Mouse (Mus musculus): Measurements from ENCODE around the gene Cyb5r3.

Gene Cyb5r3

GRCm38 (mm10) chr15:83168875-83169771 lies 3.3 kb downstream of the Cyb5r3 start:
- DNase-seq: no peak

- DNase-seq: no peak
Measured at GRCm38 (mm10) chr15:83168311-83168710, 4.1 kb downstream of the Cyb5r3 start.

GRCm38 (mm10) chr15:83167550-83168065 lies 4.8 kb downstream of the Cyb5r3 start:
- no peak for DNase-seq

- no peak for DNase-seq
Measured at GRCm38 (mm10) chr15:83167126-83167525, 5.3 kb downstream of the Cyb5r3 start.

GRCm38 (mm10) chr15:83166642-83167041 lies 5.8 kb downstream of the Cyb5r3 start:
- no peak for DNase-seq

GRCm38 (mm10) chr15:83165526-83166315 lies 6.7 kb downstream of the Cyb5r3 start:
- no peak for DNase-seq

DNA sequence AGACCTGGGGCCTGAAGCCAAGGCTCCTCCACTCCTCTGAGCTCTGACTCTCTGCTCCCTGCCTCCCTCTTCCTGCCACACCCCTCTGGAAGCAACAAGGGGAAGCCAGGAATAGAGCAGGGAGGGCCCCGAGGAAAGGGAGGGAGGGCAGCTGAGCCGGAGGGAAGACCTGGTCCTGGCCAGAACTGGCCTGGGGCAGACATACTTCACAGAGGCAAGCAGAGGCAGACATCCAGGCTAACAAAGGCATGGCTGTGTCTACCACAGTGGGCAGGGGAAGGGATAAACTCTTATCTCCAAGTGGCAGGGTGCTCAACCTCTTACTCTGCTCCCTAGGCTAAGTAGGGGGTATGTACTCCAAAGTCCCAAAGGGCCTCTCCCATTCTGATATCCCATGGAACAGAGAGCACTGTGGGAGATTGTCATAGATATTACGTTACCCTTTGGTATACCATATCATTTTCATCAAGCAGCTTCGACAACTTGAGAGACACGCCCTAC lies 7.4 kb downstream of the Cyb5r3 start:
- DNase-seq: no peak

DNA sequence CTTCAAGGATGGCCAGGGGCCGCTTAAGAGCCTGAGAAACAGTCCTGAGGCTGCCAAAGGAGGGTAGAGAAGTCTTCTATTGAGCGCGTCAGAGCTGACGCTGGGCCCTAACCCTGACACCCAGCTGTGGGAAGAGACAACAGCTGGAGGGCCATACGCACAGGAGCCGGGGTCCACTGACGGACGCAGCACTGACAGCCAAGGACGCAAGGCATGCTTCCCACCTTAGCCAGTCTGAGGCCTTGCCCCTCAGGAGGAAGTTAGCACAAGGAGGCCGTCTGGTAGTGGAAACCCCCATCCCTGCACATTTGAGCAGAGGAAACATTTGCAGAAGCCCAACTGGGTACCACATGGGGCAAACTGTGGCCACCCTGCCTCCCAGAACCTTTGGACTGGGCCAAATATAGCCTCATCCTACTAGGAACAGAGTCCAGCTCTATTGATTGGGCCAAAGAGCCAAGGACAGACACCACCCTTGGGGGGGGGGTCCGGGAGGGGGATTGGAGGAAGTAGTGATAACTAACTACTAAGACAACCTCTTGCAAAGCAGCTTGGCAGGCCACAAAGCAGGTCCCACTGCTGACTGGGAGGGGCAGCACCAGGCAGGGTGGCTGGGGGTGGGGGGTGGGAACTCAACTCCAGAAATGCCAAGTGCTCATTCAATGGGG lies 9.4 kb downstream of the Cyb5r3 start:
- no peak for DNase-seq

GRCm38 (mm10) chr15:83162001-83162400 lies 10.4 kb downstream of the Cyb5r3 start:
- DNase-seq: no peak

GRCm38 (mm10) chr15:83161062-83161748 lies 11.2 kb downstream of the Cyb5r3 start:
- DNase-seq: no peak

DNA sequence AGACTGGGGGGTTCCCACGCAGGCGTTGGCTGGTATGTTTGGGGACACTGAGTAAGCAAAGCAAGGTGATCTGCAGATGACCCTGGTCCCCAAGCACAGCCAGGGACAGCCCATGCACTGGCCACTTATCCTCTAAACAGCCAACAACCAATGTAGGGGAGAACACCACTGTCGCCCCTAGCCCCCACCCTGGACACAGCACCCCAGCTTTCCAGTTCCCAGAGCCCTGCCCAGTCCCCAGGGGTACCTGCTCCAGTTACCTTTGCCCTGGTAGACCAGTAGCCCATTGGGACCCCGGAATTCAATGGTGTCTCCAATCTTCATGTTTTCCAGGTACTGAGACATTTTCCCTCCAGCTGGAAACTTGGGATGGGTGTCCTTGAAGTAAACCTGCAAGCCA lies 11.8 kb downstream of the Cyb5r3 start:
- DNase-seq: no peak

DNA sequence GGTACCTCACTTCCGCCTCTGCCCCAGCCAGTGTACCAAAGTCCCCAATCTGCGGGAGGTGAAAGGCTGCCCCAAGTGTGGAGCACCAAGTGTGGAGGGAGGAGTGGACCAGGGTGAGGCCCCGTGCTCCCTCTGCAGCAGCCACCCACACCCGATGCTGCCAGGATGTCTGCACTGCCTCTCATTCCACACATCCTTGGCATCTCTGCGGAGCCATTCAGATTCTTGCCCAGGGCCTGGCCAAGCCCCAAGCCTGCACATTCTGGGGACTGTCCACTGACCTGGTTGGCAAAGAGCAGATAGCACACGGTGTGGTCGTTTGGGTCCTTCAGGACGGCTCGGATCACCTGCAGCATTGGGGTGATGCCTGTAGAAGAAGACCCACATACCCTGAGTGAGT lies 12.6 kb downstream of the Cyb5r3 start:
- DNase-seq: no peak

DNA sequence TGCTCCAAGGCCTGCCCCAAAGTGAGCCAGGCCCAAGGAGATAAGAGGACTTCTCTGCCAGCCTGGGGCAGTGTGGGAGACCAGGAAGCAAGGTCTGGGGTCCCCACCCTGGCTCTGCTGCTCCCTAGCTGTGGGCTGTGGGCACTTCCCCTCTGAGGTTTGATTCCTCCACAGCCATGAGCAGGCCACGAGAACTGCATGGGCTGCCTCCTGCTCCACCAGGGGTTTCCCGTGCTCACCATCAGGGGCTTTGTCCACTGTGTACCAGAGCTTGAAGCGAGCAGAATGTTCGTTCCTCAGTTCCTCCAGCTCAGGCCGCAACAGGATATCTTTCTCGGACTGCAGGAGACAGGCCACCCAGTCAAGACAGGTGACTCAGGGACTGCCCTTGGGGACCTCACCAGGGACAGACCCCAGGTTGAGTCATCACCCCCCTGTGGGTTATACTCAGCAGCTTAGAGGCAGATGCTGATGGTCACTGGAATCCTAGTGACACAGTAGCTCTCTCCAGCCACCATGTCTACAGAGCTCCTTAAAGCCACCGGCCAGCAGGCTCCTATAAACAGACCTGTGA lies 13.7 kb downstream of the Cyb5r3 start:
- no peak for DNase-seq

DNA sequence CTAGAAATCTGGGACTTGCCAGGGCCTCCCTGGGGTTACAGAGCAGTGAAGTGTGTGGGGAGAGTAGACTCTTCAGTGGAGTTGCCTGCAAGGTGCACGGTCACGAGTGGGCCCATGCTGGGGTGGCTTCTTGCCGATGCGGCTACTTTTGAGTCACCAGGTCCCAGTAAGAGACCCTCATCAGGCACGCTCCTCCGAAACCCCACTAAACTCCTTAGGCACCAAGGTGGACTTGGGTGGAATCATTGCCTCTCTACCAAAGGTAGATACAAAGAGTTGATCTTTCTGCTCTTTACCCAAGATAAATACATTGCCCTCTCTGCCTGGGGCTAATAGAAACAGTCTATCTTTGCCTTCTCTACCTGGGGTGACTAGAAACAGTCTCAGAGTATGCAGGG lies 14.7 kb downstream of the Cyb5r3 start:
- DNase-seq: no peak

DNA sequence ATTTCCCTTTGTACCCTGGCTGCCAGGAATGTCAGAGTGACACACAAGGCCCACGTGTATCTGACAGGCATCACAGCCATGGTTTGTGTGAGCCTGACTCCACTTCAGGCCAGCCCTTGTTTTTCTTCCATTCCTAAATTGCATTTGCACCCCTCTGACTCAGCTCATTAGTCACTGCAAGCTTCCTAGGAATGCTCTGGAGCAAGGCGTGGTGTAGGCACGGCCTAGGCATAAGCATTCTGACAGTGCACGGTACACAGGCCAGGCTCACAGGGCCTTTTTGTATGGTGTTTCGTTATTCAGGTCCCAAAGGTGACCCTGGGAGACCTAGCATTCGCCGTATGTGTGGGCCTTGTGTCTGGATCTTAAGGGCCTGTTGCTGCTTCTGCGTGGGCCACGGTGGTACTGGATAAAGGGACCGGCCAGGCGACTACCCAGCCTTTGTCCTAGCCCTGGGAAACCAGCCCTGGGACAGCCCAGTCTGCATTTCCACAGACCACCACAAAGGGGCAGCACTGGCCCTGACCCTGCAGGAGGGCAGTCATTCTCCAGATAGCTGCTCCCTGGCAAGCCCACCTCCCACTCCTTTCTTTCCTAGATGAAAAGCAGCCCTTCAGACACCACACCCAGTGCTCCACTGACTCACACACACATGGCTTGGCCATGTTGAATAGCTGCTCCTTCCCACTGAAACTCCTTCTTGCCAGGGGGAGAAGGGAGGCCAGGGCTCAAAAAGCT lies 15.3 kb downstream of the Cyb5r3 start:
- peak; percentile 50 for DNase-seq

DNA sequence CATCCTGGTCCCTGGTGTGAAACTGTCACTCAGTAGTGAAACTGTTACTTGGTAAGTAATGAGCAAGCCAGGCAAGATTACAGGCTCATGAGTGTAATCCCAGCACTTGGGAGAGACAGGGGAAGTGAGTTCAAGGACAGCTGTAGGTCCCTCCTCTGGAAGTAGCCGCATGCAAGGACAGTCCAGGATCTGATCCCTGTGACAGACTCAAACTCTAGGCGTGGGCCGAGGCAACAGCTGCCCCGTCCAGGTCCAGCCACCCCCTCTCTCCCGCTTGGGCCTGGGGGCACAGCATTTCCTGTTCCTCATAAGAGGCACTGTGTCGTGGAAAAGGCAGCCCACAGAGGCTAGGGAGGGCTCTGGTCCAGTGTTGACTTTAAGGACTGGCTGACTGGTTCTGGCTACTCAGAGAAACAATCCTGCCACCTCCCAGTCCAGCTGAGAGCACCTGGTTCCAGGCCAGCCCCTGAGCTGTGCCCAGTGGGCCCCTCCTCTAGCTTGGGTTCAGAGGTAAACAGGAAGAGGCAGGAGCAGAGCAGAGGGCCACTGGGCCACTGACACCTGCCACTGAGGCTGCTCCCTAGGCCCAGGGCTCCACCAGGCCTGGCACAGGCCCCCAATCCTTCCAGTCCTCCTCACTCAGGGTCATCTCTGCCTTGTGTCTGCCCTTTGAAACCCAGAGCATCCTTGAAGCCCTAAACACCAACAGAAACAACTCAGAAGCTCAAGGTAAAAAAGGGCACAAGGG lies 16.5 kb downstream of the Cyb5r3 start:
- no peak for DNase-seq

- no peak for DNase-seq
Measured at GRCm38 (mm10) chr15:83154309-83154708, 18.1 kb downstream of the Cyb5r3 start.

DNA sequence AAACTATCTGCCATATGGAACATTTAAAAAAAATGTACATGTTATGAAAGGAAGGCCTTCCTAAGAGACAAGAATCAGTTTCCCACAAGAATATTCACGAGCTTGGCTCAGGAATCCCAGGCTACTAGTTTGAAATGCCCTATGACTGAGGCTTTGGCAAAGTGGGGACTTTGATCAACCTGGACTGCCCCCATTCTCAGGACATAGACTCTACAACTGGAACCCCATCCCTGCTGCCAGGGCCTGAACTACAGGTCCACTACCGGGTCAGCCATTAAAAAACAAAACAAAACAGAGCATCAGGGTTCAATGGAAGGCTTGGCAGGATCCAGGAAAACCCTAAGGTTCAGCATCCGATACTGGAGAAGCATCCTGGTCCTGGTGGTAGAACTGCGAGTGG lies 21.7 kb downstream of the Cyb5r3 start:
- DNase-seq: no peak

- no peak for DNase-seq
Measured at GRCm38 (mm10) chr15:83150073-83150442, 22.3 kb downstream of the Cyb5r3 start.
